Comparison of ENCODE assay signal across 21 mouse cellular contexts in the genomic region with DNA sequence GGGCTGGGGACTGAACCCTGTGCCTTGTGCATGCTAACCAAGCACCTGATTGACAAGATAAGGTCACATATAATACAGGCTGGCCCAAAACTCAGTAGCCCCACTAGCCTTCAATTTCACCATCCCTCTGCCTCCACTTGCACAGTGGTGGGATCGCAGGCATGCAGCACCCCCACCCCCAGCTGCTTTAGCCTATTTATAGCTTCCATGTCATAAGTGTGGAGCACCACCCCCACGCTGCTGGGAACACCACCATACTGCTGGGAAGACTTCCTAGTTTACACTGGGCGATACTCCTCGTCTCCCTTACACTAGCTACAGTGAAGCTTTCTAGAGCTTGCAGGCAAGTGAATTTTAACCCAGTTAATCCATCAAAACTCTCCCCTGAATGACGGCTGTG. TPM values are rescaled to one million over a fixed set of nuclear protein-coding genes. Genes with fewer than 3 reads are reported as not detected.
DNase-seq lines count a peak whose midpoint lies in the region; ATAC-seq and TF ChIP-seq lines count a peak whose summit lies in the region.
"Had no signal": no experiment of that assay in that cellular context is flagged by ENCODE, and none has a peak within 500 bp of the region (broad histone marks: within the 10 kb centered on the region; RNA-seq: fewer than 3 reads in every experiment).

No protein-coding gene starts in this region.

- TF ChIP-seq CTCF in liver, postnatal 0 days (IDR thresholded peaks at IDR 0.05; ENCODE audit: low read depth) = no peak

- H3K4me3 ChIP-seq in heart, embryonic 10.5 days = 0 out of 2 replicates have a peak overlapping the region, but pooled peaks have one; percentile 0
- H3K4me3 ChIP-seq in liver, postnatal 0 days (ENCODE audit: low read depth, low read length) = no peak overlapping the region
- H3K4me3 ChIP-seq: forebrain, embryonic 10.5 days; heart, adult 2 months; hindbrain, embryonic 13.5 days; intestine, embryonic 15.5 days; midbrain, embryonic 13.5 days; stomach, embryonic 15.5 days had no signal

- H3K27ac ChIP-seq in heart, embryonic 10.5 days = peak overlapping the region; percentile 54; the same call in 1 of the 2 replicates
- no peak overlapping the region for H3K27ac ChIP-seq in liver, postnatal 0 days (ENCODE audit: low read depth)
- H3K27ac ChIP-seq: forebrain, embryonic 10.5 days; heart, adult 2 months; hindbrain, embryonic 13.5 days; intestine, embryonic 15.5 days; midbrain, embryonic 13.5 days; stomach, embryonic 15.5 days had no signal

- H3K4me1 ChIP-seq in heart, embryonic 10.5 days = peaks cover 31% of the 10 kb centered on the region
- peaks cover 4% of the 10 kb centered on the region; the same call in 1 of the 2 replicates for H3K4me1 ChIP-seq in liver, postnatal 0 days (ENCODE audit: insufficient read depth)

- whole genome bisulfite sequencing in heart, embryonic 10.5 days = 51% methylated on average over 5 of the region's 5 CpGs
- 72% methylated on average over 5 of the region's 5 CpGs for WGBS in liver, postnatal 0 days (ENCODE audit: insufficient replicate concordance)

- H3K9ac ChIP-seq in liver, postnatal 0 days (replicated peaks) = no peak overlapping the region
- H3K9ac ChIP-seq: hindbrain, embryonic 13.5 days; intestine, embryonic 15.5 days; midbrain, embryonic 13.5 days; stomach, embryonic 15.5 days had no signal

- no peaks in the 10 kb centered on the region for H3K27me3 ChIP-seq in heart, embryonic 10.5 days (ENCODE audit: insufficient read depth, poor library complexity, severe bottlenecking)
- H3K27me3 ChIP-seq in liver, postnatal 0 days (ENCODE audit: insufficient read depth, low read length) = no peaks in the 10 kb centered on the region
- H3K27me3 ChIP-seq: hindbrain, embryonic 13.5 days; intestine, embryonic 15.5 days; stomach, embryonic 15.5 days had no signal

- H3K9me3 ChIP-seq in heart, embryonic 10.5 days = no peaks in the 10 kb centered on the region
- no peaks in the 10 kb centered on the region for H3K9me3 ChIP-seq in liver, postnatal 0 days (ENCODE audit: low read length)
- H3K9me3 ChIP-seq: forebrain, embryonic 10.5 days; hindbrain, embryonic 13.5 days; intestine, embryonic 15.5 days; midbrain, embryonic 13.5 days; stomach, embryonic 15.5 days had no signal

- intact Hi-C loops in left cerebral cortex, postnatal 10 days (cut with DNase I) = no loop called here

- no peak overlapping the region for H3K4me2 ChIP-seq in liver, postnatal 0 days (ENCODE audit: low read depth, low read length)
- H3K4me2 ChIP-seq: hindbrain, embryonic 13.5 days; intestine, embryonic 15.5 days; midbrain, embryonic 13.5 days; stomach, embryonic 15.5 days had no signal

- no peak for DNase-seq in heart, embryonic 10.5 days (ENCODE audit: low spot score)
- DNase-seq in heart, adult 18-20 months = no peak
- DNase-seq in left cerebral cortex, postnatal 10 days (ENCODE audit: extremely low spot score in 1 of 2, low spot score in 2 of 2) = peak; percentile 45 to 48
- DNase-seq in left cerebral cortex, adult 11 months (ENCODE audit: low spot score) = no peak
- DNase-seq in frontal cortex, postnatal 36 days (ENCODE audit: low spot score in 2 of 2) = peak; percentile 47 to 64
- DNase-seq in right cerebral cortex, postnatal 36 days (ENCODE audit: low spot score in 2 of 2) = peak; percentile 49 to 56
- no peak for DNase-seq in liver, postnatal 0 days
- no peak for DNase-seq in cerebellum, adult 9-10 months
- DNase-seq: cerebellum, postnatal 36 days; heart, adult 2 months; liver; lung, adult 2 months; lung, postnatal 4 days; spleen, adult 18-20 months had no signal

- H3K36me3 ChIP-seq in heart, embryonic 10.5 days = no peaks in the 10 kb centered on the region
- H3K36me3 ChIP-seq in liver, postnatal 0 days (replicated peaks; ENCODE audit: insufficient read depth, low read length) = no peaks in the 10 kb centered on the region
- H3K36me3 ChIP-seq: forebrain, embryonic 10.5 days; hindbrain, embryonic 13.5 days; intestine, embryonic 15.5 days; midbrain, embryonic 13.5 days; stomach, embryonic 15.5 days had no signal

- no peak for ATAC-seq in liver, postnatal 0 days
- ATAC-seq: intestine, embryonic 15.5 days; midbrain, embryonic 13.5 days had no signal

- no peak for TF ChIP-seq EP300 in liver, postnatal 0 days (IDR thresholded peaks at IDR 0.05; ENCODE audit: low read depth)

RNA-seq across cellular contexts. Expression of gene Fbxo17, which starts 1.9 kb away (rescaled TPM):
- 13.4 and 13.6 TPM in 2 replicates for polyA plus RNA-seq in heart, embryonic 10.5 days (2016; fragmentation: Nextera tagmentation; extraction: Ambion mirVana)
- under 1 TPM; 0.62 to 0.82 TPM for total RNA-seq in heart, adult 18-20 months (2021)
- 1 to 10 TPM; 1.5 to 2.5 TPM for total RNA-seq in left cerebral cortex, postnatal 10 days (2021)
- 0.90 and 1.0 TPM in 2 replicates for polyA plus RNA-seq in liver, postnatal 0 days (2015; fragmentation: Nextera tagmentation; extraction: Ambion mirVana)

RNA-seq across cellular contexts. Expression of gene Fbxo27, which starts 22.0 kb away (rescaled TPM):
- polyA plus RNA-seq in heart, embryonic 10.5 days (2016; fragmentation: Nextera tagmentation; extraction: Ambion mirVana) = 4.7 and 6.3 TPM in 2 replicates
- under 1 TPM; 0.12 to 0.23 TPM for total RNA-seq in heart, adult 18-20 months (2021)
- total RNA-seq in left cerebral cortex, postnatal 10 days (2021) = 10 to 100 TPM; 16.0 to 19.8 TPM
- 0.19 and 0.24 TPM in 2 replicates for polyA plus RNA-seq in liver, postnatal 0 days (2015; fragmentation: Nextera tagmentation; extraction: Ambion mirVana)

RNA-seq across cellular contexts. Expression of gene Mrps12, which starts 27.0 kb away (rescaled TPM):
- 132 and 168 TPM in 2 replicates for polyA plus RNA-seq in heart, embryonic 10.5 days (2016; fragmentation: Nextera tagmentation; extraction: Ambion mirVana)
- 10 to 100 TPM; 59.4 to 60.4 TPM for total RNA-seq in heart, adult 18-20 months (2021)
- 10 to 100 TPM; 53.9 to 54.7 TPM for total RNA-seq in left cerebral cortex, postnatal 10 days (2021)
- polyA plus RNA-seq in liver, postnatal 0 days (2015; fragmentation: Nextera tagmentation; extraction: Ambion mirVana) = 77.2 and 83.9 TPM in 2 replicates

RNA-seq across cellular contexts. Expression of gene Sars2, which starts 27.1 kb away (rescaled TPM):
- 30.7 and 32.2 TPM in 2 replicates for polyA plus RNA-seq in heart, embryonic 10.5 days (2016; fragmentation: Nextera tagmentation; extraction: Ambion mirVana)
- total RNA-seq in heart, adult 18-20 months (2021) = 10 to 100 TPM; 14.7 to 15.5 TPM
- total RNA-seq in left cerebral cortex, postnatal 10 days (2021) = 10 to 100 TPM; 15.6 to 16.0 TPM
- polyA plus RNA-seq in liver, postnatal 0 days (2015; fragmentation: Nextera tagmentation; extraction: Ambion mirVana) = 7.9 and 8.5 TPM in 2 replicates

RNA-seq across cellular contexts. Expression of gene Ccer2, which starts 41.3 kb away (rescaled TPM):
- not detected in 2 replicates for polyA plus RNA-seq in heart, embryonic 10.5 days (2016; fragmentation: Nextera tagmentation; extraction: Ambion mirVana)
- total RNA-seq in heart, adult 18-20 months (2021) = not detected
- total RNA-seq in left cerebral cortex, postnatal 10 days (2021) = 1 to 10 TPM in 1 of 2 experiments, under 1 TPM in 1; 0.45 to 1.4 TPM
- not detected in 2 replicates for polyA plus RNA-seq in liver, postnatal 0 days (2015; fragmentation: Nextera tagmentation; extraction: Ambion mirVana)
- total RNA-seq: gastrocnemius, adult 18-20 months; heart, adult 2 months had no signal
- polyA plus RNA-seq: forebrain, embryonic 10.5 days; heart, adult 2 months; intestine, embryonic 15.5 days; kidney, embryonic 16.5 days; lung, adult 2 months; stomach, embryonic 15.5 days had no signal

Comparison
In these comparisons a context has a peak if more than half of its experiments do, and no peak if none do; other contexts are left out.
1. DNase-seq: peak in left cerebral cortex, postnatal 10 days (2 of 2), frontal cortex, postnatal 36 days (2 of 2) and right cerebral cortex, postnatal 36 days (2 of 2); none in heart, embryonic 10.5 days (single experiment), heart, adult 18-20 months (0 of 2), left cerebral cortex, adult 11 months (single experiment), liver, postnatal 0 days (single experiment) and cerebellum, adult 9-10 months (single experiment).
2. RNA of gene Fbxo27, which starts 22.0 kb away (total RNA-seq): 16.0 to 19.8 TPM in left cerebral cortex, postnatal 10 days; 0.12 to 0.23 TPM in heart, adult 18-20 months; every median in the first group is over 10 times any median in the second.